Mouse (Mus musculus): ENCODE data around the gene Cpa2.

The Cpa2 gene

DNA sequence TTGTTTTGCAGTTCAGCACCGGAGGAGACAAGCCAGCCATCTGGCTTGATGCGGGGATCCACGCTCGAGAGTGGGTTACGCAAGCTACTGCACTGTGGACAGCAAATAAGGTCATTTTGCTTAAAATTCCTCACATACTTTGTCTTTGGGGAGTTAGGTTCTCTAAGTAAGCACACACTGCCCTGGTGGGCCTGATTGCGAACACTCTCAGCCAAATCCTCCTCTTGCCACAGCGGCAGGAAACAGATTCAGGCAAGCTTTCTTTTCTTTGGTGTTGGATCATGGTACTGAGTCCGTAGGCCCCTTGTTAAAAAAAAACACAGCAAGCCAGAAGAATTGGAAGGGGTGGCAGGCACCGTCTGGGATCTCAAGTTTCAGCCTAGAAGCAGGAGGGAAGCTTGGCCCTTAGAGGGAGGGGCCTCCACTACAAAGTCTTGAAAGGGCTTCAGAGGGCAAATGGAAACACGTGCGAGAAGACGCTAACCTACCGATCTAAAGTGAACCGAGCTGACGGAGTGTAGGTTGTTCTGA is 7.9 kb downstream of the Cpa2 start:
- peak; percentile 55 to 65 for DNase-seq

DNA sequence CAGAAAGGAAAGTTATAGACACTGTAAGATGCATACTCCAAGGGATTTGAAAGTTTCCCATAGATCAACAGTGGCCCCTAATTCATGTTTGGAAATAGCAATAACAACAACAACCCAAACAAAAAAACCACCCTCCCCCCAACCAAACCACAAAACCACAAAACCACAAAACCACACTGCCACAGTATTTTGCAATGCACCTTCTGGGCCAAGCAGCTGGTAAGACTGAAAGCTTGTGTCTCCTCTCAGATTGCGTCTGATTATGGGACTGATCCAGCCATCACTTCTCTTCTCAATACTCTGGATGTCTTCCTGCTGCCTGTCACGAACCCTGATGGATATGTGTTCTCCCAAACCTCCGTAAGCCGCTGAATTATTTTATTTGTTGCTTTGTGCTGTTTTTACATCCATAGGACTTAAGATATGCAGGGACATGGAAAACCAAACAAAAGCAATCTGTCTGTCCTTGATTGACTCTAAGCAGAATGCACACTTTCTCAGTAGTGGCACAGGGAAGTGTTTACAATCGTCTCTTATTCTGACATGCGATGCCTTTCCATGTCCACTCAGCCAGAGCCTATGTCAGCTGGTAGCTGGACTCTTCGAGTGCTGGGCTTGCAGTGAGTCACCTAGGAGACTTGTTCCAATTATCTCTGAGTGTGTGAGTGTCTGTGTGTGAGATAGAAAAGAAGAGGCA is 9.3 kb downstream of the Cpa2 start:
- DNase-seq = no peak

- DNase-seq = no peak
Measured at GRCm38 (mm10) chr6:30551193-30551515, 9.8 kb downstream of the Cpa2 start.

DNA sequence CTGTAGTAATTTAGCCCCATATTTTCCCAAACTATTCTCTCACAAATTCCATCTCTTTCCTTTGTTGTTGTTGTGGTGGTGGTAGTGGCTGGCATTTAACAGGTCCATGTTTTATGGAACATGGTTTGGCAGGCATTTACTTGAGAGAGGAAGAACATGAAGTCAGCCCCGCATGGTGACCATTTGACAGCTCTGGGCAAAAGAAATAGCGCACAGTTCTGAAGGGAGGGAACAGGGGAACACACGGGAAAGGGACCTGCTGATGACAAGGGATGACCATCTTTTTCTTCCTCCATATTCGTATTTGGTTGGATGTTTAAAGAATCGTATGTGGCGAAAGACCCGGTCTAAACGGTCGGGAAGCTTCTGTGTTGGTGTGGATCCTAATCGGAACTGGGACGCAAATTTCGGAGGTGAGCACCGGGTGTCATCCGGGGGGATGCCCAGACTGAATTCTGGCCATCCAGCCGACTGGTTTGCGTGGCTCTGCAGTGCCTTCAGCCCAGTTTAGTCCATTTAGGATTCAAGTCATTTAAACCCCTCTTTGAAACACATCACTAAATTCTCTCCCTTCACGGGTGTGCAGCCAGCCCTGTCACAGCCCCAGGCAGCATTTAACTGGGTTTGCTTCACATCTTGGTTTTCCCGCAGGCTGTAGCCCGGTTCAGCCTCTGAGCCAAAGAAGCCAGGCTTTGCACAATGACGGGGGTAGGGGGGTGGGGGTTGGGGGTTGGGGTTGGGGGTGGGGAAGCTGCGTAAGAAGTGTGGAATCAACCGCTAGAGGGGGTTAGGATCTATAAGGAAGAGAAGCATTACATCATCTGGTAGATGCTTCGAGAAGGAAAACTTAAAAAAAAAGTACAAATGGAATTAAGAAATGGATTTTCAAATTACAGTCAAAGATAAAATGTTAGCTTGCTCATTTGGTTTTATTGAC is 10.5 kb downstream of the Cpa2 start:
- DNase-seq = peak; percentile 62 to 71

- DNase-seq = no peak
Measured at GRCm38 (mm10) chr6:30552628-30553027, 11.2 kb downstream of the Cpa2 start.

DNA sequence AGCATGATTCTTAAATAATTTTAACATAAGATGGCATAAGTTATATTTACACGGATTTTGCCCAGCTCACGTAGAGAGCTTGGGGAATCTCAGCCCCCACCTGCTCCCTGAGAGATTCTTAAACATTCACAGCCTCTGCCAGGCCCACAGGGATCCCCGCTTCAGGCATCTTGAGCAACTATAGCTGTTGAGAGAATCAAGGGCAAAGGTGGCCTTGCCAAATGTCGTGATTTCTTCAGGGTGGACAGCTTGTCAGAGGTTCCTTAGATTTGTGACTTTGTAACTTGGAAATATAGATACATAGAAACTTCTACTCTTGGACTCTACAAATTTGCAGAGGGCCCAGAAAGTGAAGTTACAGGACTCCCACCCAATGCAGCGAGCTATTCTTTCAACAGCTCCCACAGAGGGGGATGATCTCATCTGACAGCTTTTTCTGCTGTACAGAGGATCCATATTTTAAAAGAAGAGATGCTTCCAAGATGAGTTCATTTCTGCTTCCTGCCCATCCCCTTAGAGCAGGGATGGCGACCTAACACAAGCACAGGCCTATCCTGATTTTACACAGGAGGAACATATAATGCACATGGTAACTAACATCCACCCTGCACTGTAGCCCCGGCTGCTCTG is 12.1 kb downstream of the Cpa2 start:
- no peak for DNase-seq

- no peak for DNase-seq
Measured at GRCm38 (mm10) chr6:30554092-30554491, 12.7 kb downstream of the Cpa2 start.

GRCm38 (mm10) chr6:30554621-30555170 is 13.3 kb downstream of the Cpa2 start:
- peak in 1 of 2 experiments; percentile 39 for DNase-seq

DNA sequence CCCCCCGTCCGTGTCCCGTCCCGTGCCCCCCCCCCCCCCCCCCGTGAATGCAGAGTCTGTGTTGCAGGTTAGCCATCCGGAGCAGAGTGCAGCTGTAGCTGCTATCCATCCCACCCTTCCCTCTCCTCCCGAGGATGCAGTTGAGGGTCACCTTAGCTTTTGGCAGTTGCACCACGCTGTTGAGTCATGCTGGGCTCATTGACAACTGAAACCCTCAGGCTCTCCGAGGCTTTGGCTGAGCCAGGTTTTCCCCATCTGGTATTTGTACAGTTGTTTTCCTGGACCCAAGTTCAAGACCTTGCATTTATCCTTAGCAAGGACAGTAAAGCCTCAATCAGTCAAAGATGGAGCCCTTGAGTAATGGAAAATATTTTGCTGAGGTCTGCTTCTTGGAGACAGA is 14.7 kb downstream of the Cpa2 start:
- DNase-seq = no peak

DNA sequence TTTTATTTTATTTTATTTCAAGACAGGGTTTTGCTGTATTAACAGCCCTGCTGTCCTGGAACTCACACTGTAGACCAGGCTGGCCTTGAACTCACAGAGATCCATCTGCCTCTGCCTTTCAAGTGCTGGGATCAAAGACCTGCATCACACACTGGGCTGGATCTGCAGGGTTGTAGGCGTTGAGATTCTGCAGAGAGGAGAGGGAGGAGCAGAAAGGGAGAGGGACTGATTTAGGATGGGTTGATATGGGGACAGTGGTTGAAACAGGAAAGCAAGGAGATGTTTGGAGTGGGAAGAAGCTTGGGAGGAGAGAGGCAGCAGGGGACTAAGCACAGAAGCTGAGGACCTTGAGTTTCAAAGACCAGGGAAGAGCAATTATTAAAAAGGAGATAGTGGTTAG is 18.3 kb downstream of the Cpa2 start:
- DNase-seq = no peak

GRCm38 (mm10) chr6:30562132-30562531 is 20.8 kb downstream of the Cpa2 start:
- DNase-seq = no peak

- no peak for DNase-seq
Measured at GRCm38 (mm10) chr6:30563575-30563974, 22.2 kb downstream of the Cpa2 start.

GRCm38 (mm10) chr6:30564051-30564450 is 22.7 kb downstream of the Cpa2 start:
- DNase-seq = no peak

DNA sequence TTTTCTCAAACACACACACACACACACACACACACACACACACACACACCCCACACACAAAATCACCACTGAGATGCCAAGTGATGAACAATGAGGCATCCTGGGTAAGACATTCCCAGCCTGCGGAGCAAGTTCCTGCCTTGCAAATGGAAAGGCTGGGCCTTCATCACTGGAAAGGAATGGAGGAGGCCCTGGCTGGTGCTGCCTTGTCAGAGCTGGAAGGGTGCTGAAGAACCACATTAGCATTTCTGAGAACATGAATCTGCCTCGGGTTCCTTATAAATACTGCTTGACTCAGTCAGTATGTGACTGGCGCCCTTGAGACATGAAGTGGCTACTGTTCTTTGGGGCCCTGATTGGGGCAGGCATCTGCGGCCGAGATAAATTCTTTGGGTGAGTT is 26.7 kb downstream of the Cpa2 start, which contains the start of gene Cpa4:
Gene Cpa4 (plus strand): TSS at position 301 of the 400 bp plus-strand sequence.
- no peak for DNase-seq

- DNase-seq = no peak
Measured at GRCm38 (mm10) chr6:30569331-30569730, 27.9 kb downstream of the Cpa2 start.

- no peak for DNase-seq
Measured at GRCm38 (mm10) chr6:30570012-30570411, 28.6 kb downstream of the Cpa2 start.

DNA sequence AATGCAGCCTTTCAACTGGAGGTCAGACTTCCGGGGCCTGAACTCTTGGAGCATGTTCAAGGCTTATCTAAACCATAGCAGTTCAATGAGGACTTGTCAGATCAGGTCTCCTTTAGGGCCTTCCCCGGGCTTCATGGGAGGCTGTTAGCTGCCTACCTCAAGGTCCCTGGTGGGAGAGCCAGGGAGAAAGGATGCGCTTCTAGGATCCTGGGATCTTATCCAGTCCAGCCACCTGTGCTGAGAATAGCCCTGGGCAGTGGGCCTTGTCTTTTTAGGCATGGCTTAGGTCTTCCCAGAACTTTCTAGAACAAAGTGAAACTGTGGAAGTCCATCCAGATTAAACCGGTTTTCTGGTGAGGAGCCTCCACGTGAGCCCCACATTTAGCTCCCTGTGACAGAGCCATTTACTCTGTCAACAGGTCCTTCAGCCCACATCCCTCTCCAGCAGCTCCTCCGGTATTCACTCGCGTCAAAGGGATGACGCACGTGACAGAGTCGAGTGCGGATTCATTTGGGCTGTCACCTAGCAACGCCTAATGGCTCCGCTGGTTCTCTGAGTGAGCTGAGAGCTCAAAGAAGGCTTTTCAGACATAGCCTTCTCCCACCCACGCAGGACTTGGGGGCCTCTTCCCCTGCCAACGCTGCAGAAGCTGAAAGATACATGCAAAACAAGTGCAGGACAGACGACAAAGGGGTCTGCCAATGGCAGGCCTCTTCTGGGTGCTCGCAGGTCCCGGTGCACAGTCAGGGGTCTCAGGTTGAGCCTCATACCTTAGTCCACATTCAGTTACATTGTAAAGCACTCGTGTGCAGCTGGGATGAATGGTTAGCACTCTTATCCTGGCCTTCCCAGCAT is 31.3 kb downstream of the Cpa2 start:
- DNase-seq = peak in 1 of 2 experiments; percentile 31

GRCm38 (mm10) chr6:30573380-30573779 is 32.0 kb downstream of the Cpa2 start:
- DNase-seq = no peak

GRCm38 (mm10) chr6:30574945-30575344 is 33.6 kb downstream of the Cpa2 start:
- DNase-seq = no peak

GRCm38 (mm10) chr6:30576477-30577203 is 35.3 kb downstream of the Cpa2 start:
- no peak for DNase-seq

Measured in cerebellum, postnatal 14 days (tissue).